Mouse (Mus musculus) spleen, adult 2 months (tissue): Measurements from ENCODE around the gene Spsb1.

Experiments
- CTCF ChIP-seq: fragments of 200-500 bp; IDR thresholded peaks from 2 replicates; pipeline ENCODE4 v1.5.1; 2011; ENCODE audit warnings: mild to moderate bottlenecking, inconsistent platforms; ENCODE audit not compliant: insufficient read depth, insufficient read length, insufficient replicate concordance; ENCODE audit errors: extremely low read depth
- POLR2A ChIP-seq: fragments of 200-500 bp; IDR thresholded peaks from 2 replicates; pipeline ENCODE4 v1.6.1; 2011; ENCODE audit warnings: low read depth, low read length, inconsistent platforms

DNA sequence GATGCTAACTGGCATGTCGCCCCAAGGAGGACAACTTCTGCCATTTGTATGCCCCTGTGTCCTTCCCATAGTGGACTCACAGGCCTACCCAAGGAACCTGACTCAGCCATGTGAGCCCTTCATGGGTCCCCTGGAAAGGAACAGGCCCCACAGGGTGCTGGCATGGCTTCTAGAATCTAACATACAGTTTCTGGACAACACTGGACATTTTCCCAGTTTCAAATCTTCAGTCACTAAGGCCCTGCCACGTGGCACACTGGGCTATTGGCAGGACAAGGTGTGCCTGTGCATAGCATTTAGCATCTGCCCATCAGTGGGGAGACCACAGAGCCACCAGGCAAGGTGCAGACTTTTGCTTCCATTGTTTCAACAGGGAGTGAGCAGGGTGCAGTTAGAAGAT, 24.0 kb upstream of the Spsb1 start:
- TF ChIP-seq POLR2A (no peak), CTCF (no peak)
